ENCODE assay signal across 8 mouse cellular contexts in the genomic region with DNA sequence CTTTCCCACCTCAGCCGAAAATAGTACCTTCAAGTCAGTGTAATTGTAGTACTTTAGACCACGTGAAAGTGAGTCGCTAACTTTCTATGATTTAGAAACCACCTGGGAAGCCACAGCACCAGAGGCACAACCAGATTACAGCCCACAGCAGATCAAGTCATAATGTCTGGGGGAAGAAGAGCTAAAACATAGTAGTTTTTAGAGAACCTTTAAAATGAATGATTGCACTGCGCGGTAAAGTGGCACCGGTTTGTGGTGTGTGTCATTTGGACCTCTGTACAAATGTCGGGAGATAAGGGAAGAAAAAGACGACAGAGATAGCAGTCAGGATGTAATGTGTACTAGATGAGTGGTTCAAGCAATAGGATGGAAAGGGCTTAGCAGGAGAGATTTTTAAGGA. TPM values are rescaled to one million over a fixed set of nuclear protein-coding genes. Genes with fewer than 3 reads are reported as not detected.
DNase-seq lines count a peak whose midpoint lies in the region; ATAC-seq lines count a peak whose summit lies in the region.

No protein-coding gene starts in this region.

- H3K36me3 ChIP-seq in heart, embryonic 16.5 days (ENCODE audit: control insufficient read depth, insufficient read depth) = peaks cover 2% of the 10 kb centered on the region; the same call in 1 of the 2 replicates
- peaks cover 6% of the 10 kb centered on the region; the same call in 1 of the 2 replicates for H3K36me3 ChIP-seq in hindbrain, embryonic 15.5 days
- H3K36me3 ChIP-seq in midbrain, embryonic 12.5 days = peaks cover 3% of the 10 kb centered on the region; the same call in 1 of the 2 replicates

- peaks cover 6% of the 10 kb centered on the region for H3K4me1 ChIP-seq in heart, embryonic 16.5 days (ENCODE audit: control insufficient read depth, insufficient read depth, low read length)
- no peaks in the 10 kb centered on the region for H3K4me1 ChIP-seq in brown adipose tissue, adult 24 weeks (ENCODE audit: control insufficient read depth, insufficient read depth, insufficient read length, low read length)
- H3K4me1 ChIP-seq in hindbrain, embryonic 15.5 days (replicated peaks) = peaks cover 6% of the 10 kb centered on the region
- peaks cover 5% of the 10 kb centered on the region for H3K4me1 ChIP-seq in midbrain, embryonic 12.5 days

- ATAC-seq in heart, embryonic 16.5 days (replicated peaks; ENCODE audit: extremely low read depth, insufficient read depth, low FRiP score) = no peak
- ATAC-seq in hindbrain, embryonic 15.5 days (ENCODE audit: low FRiP score, low read depth) = no peak; the same call in 1 of the 2 replicates
- no peak for ATAC-seq in midbrain, embryonic 12.5 days (ENCODE audit: low FRiP score, low read depth)

- peak overlapping the region; percentile 92 for H3K4me2 ChIP-seq in heart, embryonic 16.5 days (ENCODE audit: low read depth, low read length)
- peak overlapping the region; percentile 65 for H3K4me2 ChIP-seq in hindbrain, embryonic 15.5 days
- peak overlapping the region; percentile 62 for H3K4me2 ChIP-seq in midbrain, embryonic 12.5 days (replicated peaks)

- WGBS in heart, embryonic 16.5 days = 7% methylated on average over 8 of the region's 8 CpGs
- WGBS in hindbrain, embryonic 15.5 days = 16% methylated on average over 8 of the region's 8 CpGs
- WGBS in midbrain, embryonic 12.5 days = 14% methylated on average over 8 of the region's 8 CpGs

- H3K9ac ChIP-seq in heart, embryonic 16.5 days (ENCODE audit: low read length) = peak overlapping the region; percentile 57
- H3K9ac ChIP-seq in hindbrain, embryonic 15.5 days = peak overlapping the region; percentile 37
- peak overlapping the region; percentile 56 for H3K9ac ChIP-seq in midbrain, embryonic 12.5 days (replicated peaks)

- peak overlapping the region; percentile 5; the same call in 1 of the 2 replicates for H3K27ac ChIP-seq in heart, embryonic 16.5 days (ENCODE audit: low read length)
- H3K27ac ChIP-seq in brown adipose tissue, adult 24 weeks (replicated peaks; ENCODE audit: low read depth, low read length) = no peak overlapping the region
- H3K27ac ChIP-seq in hindbrain, embryonic 15.5 days (replicated peaks) = no peak overlapping the region; the same call in 1 of the 2 replicates
- H3K27ac ChIP-seq in midbrain, embryonic 12.5 days (replicated peaks) = no peak overlapping the region

- no peak for DNase-seq in heart, postnatal 10 days
- no peak for DNase-seq in embryo, embryonic 10.5 days (ENCODE audit: low spot score)
- no peak for DNase-seq in adrenal gland, adult 8-10 months
- no peak for DNase-seq in left cerebral cortex, postnatal 10 days (ENCODE audit: extremely low spot score in 1 of 2, low spot score in 2 of 2)

- peak overlapping the region; percentile 72 for H3K4me3 ChIP-seq in heart, embryonic 16.5 days (ENCODE audit: low read length)
- peak overlapping the region; percentile 80 for H3K4me3 ChIP-seq in brown adipose tissue, adult 24 weeks (ENCODE audit: insufficient read depth, low read depth, low read length)
- H3K4me3 ChIP-seq in hindbrain, embryonic 15.5 days = peak overlapping the region; percentile 52
- H3K4me3 ChIP-seq in midbrain, embryonic 12.5 days = peak overlapping the region; percentile 57

- H3K27me3 ChIP-seq in heart, embryonic 16.5 days (ENCODE audit: control insufficient read depth, insufficient read depth, low read length) = no peaks in the 10 kb centered on the region
- no peaks in the 10 kb centered on the region for H3K27me3 ChIP-seq in hindbrain, embryonic 15.5 days
- H3K27me3 ChIP-seq in midbrain, embryonic 12.5 days = no peaks in the 10 kb centered on the region

- intact Hi-C loops in heart, postnatal 10 days (cut with DNase I) = no loop called here
- intact Hi-C loops in left cerebral cortex, postnatal 10 days (cut with DNase I) = no loop called here

- no peaks in the 10 kb centered on the region for H3K9me3 ChIP-seq in heart, embryonic 16.5 days (replicated peaks; ENCODE audit: control insufficient read depth, low read length)
- no peaks in the 10 kb centered on the region for H3K9me3 ChIP-seq in hindbrain, embryonic 15.5 days
- H3K9me3 ChIP-seq in midbrain, embryonic 12.5 days = no peaks in the 10 kb centered on the region

RNA-seq across cellular contexts. Expression of a gene that starts 0.5 kb away (rescaled TPM):
- 34.3 and 37.2 TPM in 2 replicates for polyA plus RNA-seq in heart, embryonic 16.5 days (2015; fragmentation: Nextera tagmentation; extraction: Ambion mirVana)
- 10 to 100 TPM in 1 of 2 experiments, 1 to 10 TPM in 1; 8.9 to 11.6 TPM for total RNA-seq in heart, postnatal 10 days (2021)
- 11.9 and 16.7 TPM in 2 replicates for polyA plus RNA-seq in brown adipose tissue, adult 24 weeks (2012; ENCODE audit: insufficient read depth, insufficient read length, missing spikeins)
- polyA plus RNA-seq in hindbrain, embryonic 15.5 days (2015; fragmentation: Nextera tagmentation; extraction: Ambion mirVana) = 30.9 and 31.4 TPM in 2 replicates
- polyA plus RNA-seq in midbrain, embryonic 12.5 days (2016; fragmentation: Nextera tagmentation; extraction: Ambion mirVana) = 54.5 and 55.2 TPM in 2 replicates
- 10 to 100 TPM; 17.5 to 19.7 (median 18.0) TPM for total RNA-seq in adrenal gland, adult 8-10 months (2022)
- total RNA-seq in left cerebral cortex, postnatal 10 days (2021) = 10 to 100 TPM; 15.1 to 19.9 TPM

RNA-seq across cellular contexts. Expression of a gene that starts 40.1 kb away (rescaled TPM):
- 12.4 and 14.0 TPM in 2 replicates for polyA plus RNA-seq in heart, embryonic 16.5 days (2015; fragmentation: Nextera tagmentation; extraction: Ambion mirVana)
- 1 to 10 TPM; 6.6 to 9.2 TPM for total RNA-seq in heart, postnatal 10 days (2021)
- polyA plus RNA-seq in brown adipose tissue, adult 24 weeks (2012; ENCODE audit: insufficient read depth, insufficient read length, missing spikeins) = 2.3 and 3.6 TPM in 2 replicates
- polyA plus RNA-seq in hindbrain, embryonic 15.5 days (2015; fragmentation: Nextera tagmentation; extraction: Ambion mirVana) = 234 and 241 TPM in 2 replicates
- 85.1 and 86.7 TPM in 2 replicates for polyA plus RNA-seq in midbrain, embryonic 12.5 days (2016; fragmentation: Nextera tagmentation; extraction: Ambion mirVana)
- 10 to 100 TPM; 17.9 to 21.8 (median 19.2) TPM for total RNA-seq in adrenal gland, adult 8-10 months (2022)
- 100 to 1,000 TPM; 169 to 171 TPM for total RNA-seq in left cerebral cortex, postnatal 10 days (2021)
